Mouse (Mus musculus) kidney, adult 2 months (tissue): ENCODE results near the gene Rspo1. TPM values are rescaled to one million over a fixed set of nuclear protein-coding genes. Genes with fewer than 3 reads are reported as not detected.

ENCODE experiments used
- DNase-seq: peaks from one replicate; pipeline ENCODE4 v3.0.0; 2021
- H3K27ac ChIP-seq: fragments of 200-500 bp; 2 replicates; pipeline ENCODE4 v1.5.1; 2012; ENCODE audit warnings: low read depth, low read length, control low read depth, inconsistent platforms; ENCODE audit not compliant: insufficient read depth
- H3K27me3 ChIP-seq: fragments of 200-500 bp; replicated peaks from 2 replicates; pipeline ENCODE4 v1.6.1; 2012; ENCODE audit warnings: mild to moderate bottlenecking, moderate library complexity, low read length, inconsistent platforms; ENCODE audit not compliant: control insufficient read depth, insufficient read depth
- H3K36me3 ChIP-seq: fragments of 200-500 bp; 2 replicates; pipeline ENCODE4 v1.6.1; 2012; ENCODE audit warnings: mild to moderate bottlenecking, moderate library complexity, low read length, inconsistent platforms; ENCODE audit not compliant: control insufficient read depth, insufficient read depth
- H3K4me1 ChIP-seq: fragments of 200-500 bp; 2 replicates; pipeline ENCODE4 v1.6.1; 2011; ENCODE audit warnings: low read length; ENCODE audit not compliant: control insufficient read depth, insufficient read depth
- H3K4me3 ChIP-seq: fragments of 200-500 bp; 2 replicates; pipeline ENCODE4 v1.5.1; 2011; ENCODE audit warnings: mild to moderate bottlenecking, low read depth, low read length, control low read depth; ENCODE audit not compliant: insufficient read depth
- CTCF ChIP-seq: fragments of 200-500 bp; conservative IDR thresholded peaks from 2 replicates; pipeline ENCODE4 v1.5.1; 2011; ENCODE audit warnings: low read depth, mild to moderate bottlenecking, control low read depth, low read length, moderate library complexity, mixed read lengths; ENCODE audit not compliant: insufficient read depth, insufficient read length
- POLR2A ChIP-seq: fragments of 200-500 bp; IDR thresholded peaks from one replicate; pipeline ENCODE4 v1.6.1; 2011; ENCODE audit warnings: low read depth, low read length, control low read depth
- WGBS: fragments of 180-500 bp; shearing (Covaris S2); methylation state at CpG from one replicate; pipeline ENCODE4 v1.1.7; 2018; 5-methylcytosine and 5-hydroxymethylcytosine counted together
- polyA plus RNA-seq: library from polyadenylated mRNA; depleted of rRNA; stranded (reverse); fragments of >200 nt; gene quantifications from 2 replicates; pipeline ENCODE4 v1.2.3, GENCODE M21; 2012

Gene Rspo1
- polyA plus RNA-seq, 1 experiment: 2.0 TPM

- Histone ChIP-seq H3K27ac (no peak overlapping the region), H3K27me3 (no peaks in the 10 kb centered on the region), H3K36me3 (no peaks in the 10 kb centered on the region), H3K4me3 (no peak overlapping the region), H3K4me1 (no peaks in the 10 kb centered on the region)
- no peak for TF ChIP-seq CTCF
- TF ChIP-seq POLR2A: no peak
- DNase-seq: no peak
- WGBS: 76% methylated on average over 2 of the region's 2 CpGs
These were observed 12.9 kb upstream of the Rspo1 start for GRCm38 (mm10) chr4:124973296-124973695.

- Histone ChIP-seq H3K36me3 (no peaks in the 10 kb centered on the region), H3K27me3 (no peaks in the 10 kb centered on the region), H3K4me3 (no peak overlapping the region), H3K4me1 (no peaks in the 10 kb centered on the region), H3K27ac (no peak overlapping the region)
- 35% methylated on average over 5 of the region's 5 CpGs for WGBS
- DNase-seq: peak; percentile 26
- TF ChIP-seq CTCF: no peak
- TF ChIP-seq POLR2A: no peak
These were observed 8.0 kb upstream of the Rspo1 start for GRCm38 (mm10) chr4:124978201-124978600.

GRCm38 (mm10) chr4:124983893-124984526 lies 2.2 kb upstream of the Rspo1 start:
- H3K27me3 ChIP-seq: 0 out of 2 replicates have a peak, but pooled peaks cover 1% of the 10 kb centered on the region

GRCm38 (mm10) chr4:124984871-124985670 lies 1.2 kb upstream of the Rspo1 start:
- WGBS: 7% methylated on average over 18 of the region's 18 CpGs
- no peaks in the 10 kb centered on the region for H3K36me3 ChIP-seq
- H3K27me3 ChIP-seq: 0 out of 2 replicates have a peak, but pooled peaks cover 1% of the 10 kb centered on the region
- no peak overlapping the region for H3K4me3 ChIP-seq
- no peak for TF ChIP-seq POLR2A
- no peak for TF ChIP-seq CTCF
- DNase-seq: no peak
- H3K27ac ChIP-seq: no peak overlapping the region
- no peaks in the 10 kb centered on the region for H3K4me1 ChIP-seq

More at GRCm38 (mm10) chr4:124983893-124984526, 2.2 kb upstream of the Rspo1 start:
- TF ChIP-seq POLR2A: no peak
- TF ChIP-seq CTCF: peak; percentile 23; the same call in 1 of the 2 replicates
- no peak overlapping the region for H3K4me3 ChIP-seq
- no peak for DNase-seq
- no peak overlapping the region for H3K27ac ChIP-seq
- WGBS: 11% methylated on average over 9 of the region's 9 CpGs
- no peaks in the 10 kb centered on the region for H3K36me3 ChIP-seq
- no peaks in the 10 kb centered on the region for H3K4me1 ChIP-seq

- H3K4me1 ChIP-seq: no peaks in the 10 kb centered on the region
- no peak overlapping the region for H3K4me3 ChIP-seq
- 3% methylated on average over 51 of the region's 51 CpGs for WGBS
- H3K27ac ChIP-seq: no peak overlapping the region
- TF ChIP-seq CTCF: no peak
- H3K27me3 ChIP-seq: 0 out of 2 replicates have a peak, but pooled peaks cover 1% of the 10 kb centered on the region
- no peak for DNase-seq
- H3K36me3 ChIP-seq: no peaks in the 10 kb centered on the region
These were observed 795 bp downstream of the Rspo1 start for GRCm38 (mm10) chr4:124986739-124987710.

GRCm38 (mm10) chr4:124987711-124988097 lies 1.5 kb downstream of the Rspo1 start:
- 16% methylated on average over 10 of the region's 10 CpGs for WGBS
- Histone ChIP-seq H3K36me3 (no peaks in the 10 kb centered on the region), H3K4me1 (no peaks in the 10 kb centered on the region), H3K27me3 (0 out of 2 replicates have a peak, but pooled peaks cover 1% of the 10 kb centered on the region), H3K27ac (no peak overlapping the region), H3K4me3 (no peak overlapping the region)
- DNase-seq: no peak
- TF ChIP-seq CTCF (no peak), POLR2A (no peak)
